Mouse (Mus musculus) embryonic fibroblast, embryonic 13.5 days (primary cell): ENCODE results near the gene Hist1h2ag. TPM values are rescaled to one million over a fixed set of nuclear protein-coding genes. Genes with fewer than 3 reads are reported as not detected.
A peak's percentile ranks its signal among the peaks of the same experiment; 100 is the strongest.

Experiments used
- H3K27ac ChIP-seq: 2 replicates; pipeline ENCODE4 v1.5.1; 2012; ENCODE audit warnings: low read length, control low read depth, inconsistent platforms; ENCODE audit not compliant: insufficient read depth
- H3K4me1 ChIP-seq: 2 replicates; pipeline ENCODE4 v1.6.1; 2011; ENCODE audit warnings: low read length; ENCODE audit not compliant: control insufficient read depth, insufficient read depth
- H3K4me3 ChIP-seq: 2 replicates; pipeline ENCODE4 v1.5.1; 2011; ENCODE audit warnings: mild to moderate bottlenecking, control low read depth, low read length; ENCODE audit not compliant: insufficient read depth
- CTCF ChIP-seq: IDR thresholded peaks from 2 replicates; pipeline ENCODE4 v1.5.1; 2011; ENCODE audit warnings: mild to moderate bottlenecking, control low read depth, low read length, moderate library complexity, borderline replicate concordance; ENCODE audit not compliant: insufficient read depth
- POLR2A ChIP-seq: IDR thresholded peaks from 2 replicates; pipeline ENCODE4 v1.6.1; 2011; ENCODE audit warnings: low read depth, mild to moderate bottlenecking, control low read depth, low read length, moderate library complexity
- polyA plus RNA-seq: library from polyadenylated mRNA; stranded (reverse); fragments of >200 nt; gene quantifications from 2 replicates; pipeline ENCODE4 v1.2.4, GENCODE M21; 2011; ENCODE audit warnings: low read depth; ENCODE audit not compliant: missing spikeins, insufficient read length

Gene Hist1h2ag
- polyA plus RNA-seq, 1 experiment = 2.6 TPM

- Histone ChIP-seq H3K4me3 (peak overlapping the region; percentile 74), H3K27ac (no peak overlapping the region), H3K4me1 (no peaks in the 10 kb centered on the region)
- no peak for TF ChIP-seq POLR2A
- no peak for TF ChIP-seq CTCF
These were observed 16.4 kb downstream of the Hist1h2ag start for GRCm38 (mm10) chr13:22026058-22027031.

- Histone ChIP-seq H3K4me3 (peak overlapping the region; percentile 98), H3K4me1 (no peaks in the 10 kb centered on the region), H3K27ac (peak overlapping the region; percentile 60)
- TF ChIP-seq CTCF (no peak), POLR2A (no peak)
These were observed 20.5 kb downstream of the Hist1h2ag start for GRCm38 (mm10) chr13:22022241-22022640.

- no peak for TF ChIP-seq POLR2A
- no peak for TF ChIP-seq CTCF
- H3K4me1 ChIP-seq = no peaks in the 10 kb centered on the region
- H3K27ac ChIP-seq = peak overlapping the region; percentile 60
- H3K4me3 ChIP-seq = peak overlapping the region; percentile 98
These were observed 21.2 kb downstream of the Hist1h2ag start for GRCm38 (mm10) chr13:22021581-22021980.

GRCm38 (mm10) chr13:22020901-22021339, 21.8 kb downstream of the Hist1h2ag start:
- H3K4me1 ChIP-seq = no peaks in the 10 kb centered on the region
- peak overlapping the region; percentile 60; the same call in 1 of the 2 replicates for H3K27ac ChIP-seq
- H3K4me3 ChIP-seq = peak overlapping the region; percentile 98
- TF ChIP-seq POLR2A = no peak
- no peak for TF ChIP-seq CTCF

GRCm38 (mm10) chr13:22019934-22020835, 22.6 kb downstream of the Hist1h2ag start:
- H3K4me1 ChIP-seq = no peaks in the 10 kb centered on the region
- H3K4me3 ChIP-seq = peak overlapping the region; percentile 66
- TF ChIP-seq CTCF = no peak
- no peak for TF ChIP-seq POLR2A
- no peak overlapping the region for H3K27ac ChIP-seq

- Histone ChIP-seq H3K27ac (no peak overlapping the region), H3K4me1 (peaks cover 3% of the 10 kb centered on the region; the same call in 1 of the 2 replicates), H3K4me3 (peak overlapping the region; percentile 25)
- TF ChIP-seq CTCF = no peak
- TF ChIP-seq POLR2A = no peak
These were observed 27.0 kb downstream of the Hist1h2ag start for GRCm38 (mm10) chr13:22015479-22016450.

- TF ChIP-seq CTCF = no peak
- no peak for TF ChIP-seq POLR2A
- H3K4me1 ChIP-seq = peaks cover 3% of the 10 kb centered on the region; the same call in 1 of the 2 replicates
- H3K4me3 ChIP-seq = no peak overlapping the region
These were observed 28.3 kb downstream of the Hist1h2ag start for GRCm38 (mm10) chr13:22014411-22014845.

GRCm38 (mm10) chr13:22013716-22014115, 29.0 kb downstream of the Hist1h2ag start:
- no peak overlapping the region for H3K4me3 ChIP-seq
- TF ChIP-seq CTCF (no peak), POLR2A (no peak)
- H3K27ac ChIP-seq = no peak overlapping the region
- peaks cover 3% of the 10 kb centered on the region; the same call in 1 of the 2 replicates for H3K4me1 ChIP-seq

More at GRCm38 (mm10) chr13:22014411-22014845, 28.3 kb downstream of the Hist1h2ag start:
- H3K27ac ChIP-seq = no peak overlapping the region
